Mouse (Mus musculus): ENCODE results near the gene Ccdc154. TPM values are rescaled to one million over a fixed set of nuclear protein-coding genes. Genes with fewer than 3 reads are reported as not detected.

Ccdc154 gene
- total RNA-seq, 1 experiment from 2014 or later, result not detected

DNA sequence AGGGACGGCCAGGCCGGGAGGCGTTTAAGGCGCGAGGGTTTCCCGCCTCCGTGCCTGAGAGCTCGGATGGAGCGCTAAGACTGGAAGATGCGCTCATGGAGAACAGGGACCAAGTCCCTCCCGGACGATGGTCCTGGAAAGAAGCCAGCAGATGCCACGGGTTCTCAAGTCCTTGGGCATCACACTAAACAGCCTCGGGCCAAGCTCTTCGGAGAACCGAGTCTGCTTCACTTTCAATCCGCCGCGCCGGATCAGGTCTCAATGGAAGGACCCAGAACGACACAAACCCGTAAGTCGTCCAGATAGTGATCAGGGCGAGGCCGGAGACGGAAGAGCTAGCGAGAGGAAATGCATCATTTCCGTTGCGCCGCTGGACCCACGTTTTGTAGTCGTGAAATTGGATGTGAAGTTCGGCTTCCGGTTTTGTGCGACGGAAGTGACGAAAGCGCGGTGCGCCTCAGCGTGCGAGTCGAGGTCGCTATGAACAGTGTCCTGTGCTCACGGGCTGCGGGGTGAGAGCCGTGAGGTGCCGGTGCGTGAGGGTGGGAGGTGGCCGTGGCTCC lies 21.9 kb downstream of the Ccdc154 start, which contains the start of gene BC003965:
TSS of gene BC003965 (plus strand) at position 426 of the 563 bp plus-strand sequence.
- DNase-seq, result peak; percentile 98

DNA sequence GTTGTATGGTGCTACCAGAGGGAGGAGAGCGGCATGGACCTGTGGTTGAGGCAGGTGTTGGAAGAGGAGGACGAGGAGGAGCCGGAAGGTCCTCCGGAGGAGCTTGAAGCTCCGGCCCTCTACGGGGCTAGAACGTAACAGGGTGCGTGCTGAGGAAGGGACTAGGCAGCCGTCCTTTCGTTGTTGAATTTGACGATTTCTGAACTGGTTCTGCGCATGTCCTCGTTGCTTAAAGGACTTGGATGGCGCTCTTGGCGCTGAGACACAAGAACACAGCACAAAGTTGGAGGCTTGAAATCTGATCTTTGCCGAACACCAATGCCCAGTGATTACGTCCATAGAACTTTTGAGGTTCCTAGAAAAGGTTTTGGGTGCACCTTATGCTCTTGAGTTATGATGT lies 22.7 kb downstream of the Ccdc154 start:
- no peak for DNase-seq

DNA sequence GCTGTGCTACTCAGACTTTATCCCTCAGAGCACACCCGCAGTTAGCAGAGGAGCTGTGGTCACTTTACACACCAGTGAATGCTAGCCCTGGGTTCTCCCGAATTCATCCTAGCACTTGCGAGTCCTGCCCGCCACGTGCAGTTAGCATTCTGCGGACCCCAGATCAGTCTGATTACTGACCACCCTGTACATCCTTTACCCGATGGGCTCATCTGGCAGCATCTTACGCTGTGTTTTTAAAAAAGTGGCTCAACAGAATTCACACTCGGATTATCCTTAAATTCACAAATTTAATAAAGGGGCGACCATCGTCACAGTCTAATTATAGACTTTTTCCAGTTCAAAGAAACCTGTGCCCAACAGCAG lies 25.5 kb downstream of the Ccdc154 start:
- no peak for DNase-seq

DNA sequence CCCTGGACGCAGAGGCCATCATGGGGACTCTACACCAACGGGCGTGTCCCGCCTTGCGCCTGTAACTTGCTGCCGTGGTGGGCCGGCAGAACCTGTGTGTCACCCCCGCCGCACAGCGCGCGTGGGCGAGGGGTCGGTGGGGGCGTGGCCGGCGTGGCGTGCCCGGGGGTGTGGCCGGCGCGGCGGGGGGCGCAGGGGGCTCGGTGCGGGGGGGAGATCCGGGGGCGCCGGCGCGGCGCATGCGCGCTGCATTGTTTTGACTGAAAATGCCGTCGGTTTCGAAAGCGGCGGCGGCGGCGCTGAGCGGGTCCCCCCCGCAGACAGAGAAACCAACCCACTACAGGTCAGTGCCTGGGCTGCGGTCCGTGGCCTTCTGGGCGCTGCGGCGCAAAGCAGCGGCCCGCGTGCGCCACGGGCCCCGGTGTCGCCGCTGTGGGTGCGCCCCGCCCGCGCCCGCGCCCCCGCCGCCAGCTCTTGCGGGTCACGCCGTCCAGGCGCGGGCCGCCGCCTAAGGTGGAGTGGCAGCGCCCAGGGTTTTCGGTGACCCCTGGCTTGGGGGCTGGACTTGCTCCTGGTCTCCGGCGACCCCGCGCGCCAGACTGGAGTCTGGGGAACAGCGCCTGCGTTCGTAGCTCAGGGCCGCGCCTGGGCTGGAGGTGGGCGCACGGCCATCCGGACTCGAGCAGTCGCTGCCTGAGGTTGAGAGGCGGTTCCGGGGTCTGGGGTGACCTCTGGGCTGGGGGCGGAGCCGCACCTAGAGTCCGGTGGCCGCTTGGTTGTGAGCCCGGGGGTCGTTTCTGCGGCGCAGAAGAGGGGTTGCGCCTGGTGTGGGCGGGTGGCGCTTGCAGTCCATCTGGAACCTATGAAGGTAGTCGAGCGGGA lies 26.1 kb downstream of the Ccdc154 start, which contains the start of gene Unkl:
TSS of gene Unkl (plus strand) at position 248 of the 882 bp plus-strand sequence.
- peak; percentile 91 for DNase-seq

DNA sequence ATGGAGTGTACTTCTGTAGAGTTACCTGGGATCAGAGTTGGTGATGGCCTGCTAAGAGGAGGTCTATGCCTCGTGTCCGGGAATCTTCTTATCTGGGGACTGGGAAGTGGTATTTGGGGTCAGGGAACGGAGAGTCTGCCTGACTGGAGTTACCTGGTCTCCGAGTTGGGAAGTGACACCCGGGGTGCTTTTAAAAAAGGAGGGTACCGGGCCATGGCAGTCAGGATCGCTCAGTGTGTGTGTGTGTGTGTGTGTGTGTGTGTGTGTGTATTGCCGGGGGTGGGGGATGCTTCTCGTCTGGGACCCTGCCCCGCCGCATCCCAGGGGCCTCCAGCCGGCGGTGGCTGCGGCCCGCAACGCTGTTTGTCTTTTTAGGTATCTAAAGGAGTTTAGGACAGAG lies 26.8 kb downstream of the Ccdc154 start:
- peak; percentile 16 for DNase-seq

DNA sequence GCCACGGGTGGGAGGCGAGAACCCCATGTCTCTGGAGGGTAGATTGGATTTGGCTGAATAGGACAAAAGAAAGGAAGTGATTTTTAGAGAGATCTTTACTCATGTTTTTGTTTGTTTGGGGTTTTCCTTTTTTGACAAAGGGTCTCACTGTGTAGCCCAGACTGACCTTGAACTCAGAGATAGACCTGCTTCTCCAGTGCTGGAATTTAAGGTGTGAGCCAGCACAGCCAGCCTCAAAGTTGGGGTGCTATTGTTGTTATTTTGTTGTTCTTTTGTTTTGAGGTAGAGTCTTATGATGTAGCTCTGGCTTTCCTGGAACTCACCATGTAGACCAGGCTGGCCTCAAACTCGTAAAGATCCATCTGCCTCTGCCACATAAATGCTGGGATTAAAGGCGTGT lies 40.1 kb downstream of the Ccdc154 start:
- no peak for DNase-seq

DNA sequence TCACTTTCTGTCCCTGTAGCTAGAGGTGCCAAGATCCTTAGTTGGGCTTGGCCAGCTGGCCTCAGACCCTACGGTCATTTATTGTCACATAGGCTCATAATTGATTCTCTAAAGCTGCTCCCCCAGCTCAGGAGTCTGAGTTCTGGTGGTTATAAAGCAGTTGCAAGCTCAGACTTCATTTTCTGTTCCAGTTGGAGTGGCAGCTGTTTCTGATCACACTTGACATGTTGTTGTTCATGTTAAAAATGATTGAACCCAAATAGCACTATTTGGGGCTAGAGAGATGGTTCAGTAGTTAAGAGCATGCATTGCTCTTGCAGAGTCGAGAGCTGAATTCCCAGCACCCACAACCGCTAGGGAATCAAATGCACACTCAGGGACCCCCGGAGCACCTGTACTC lies 47.7 kb downstream of the Ccdc154 start:
- DNase-seq, result no peak

DNA sequence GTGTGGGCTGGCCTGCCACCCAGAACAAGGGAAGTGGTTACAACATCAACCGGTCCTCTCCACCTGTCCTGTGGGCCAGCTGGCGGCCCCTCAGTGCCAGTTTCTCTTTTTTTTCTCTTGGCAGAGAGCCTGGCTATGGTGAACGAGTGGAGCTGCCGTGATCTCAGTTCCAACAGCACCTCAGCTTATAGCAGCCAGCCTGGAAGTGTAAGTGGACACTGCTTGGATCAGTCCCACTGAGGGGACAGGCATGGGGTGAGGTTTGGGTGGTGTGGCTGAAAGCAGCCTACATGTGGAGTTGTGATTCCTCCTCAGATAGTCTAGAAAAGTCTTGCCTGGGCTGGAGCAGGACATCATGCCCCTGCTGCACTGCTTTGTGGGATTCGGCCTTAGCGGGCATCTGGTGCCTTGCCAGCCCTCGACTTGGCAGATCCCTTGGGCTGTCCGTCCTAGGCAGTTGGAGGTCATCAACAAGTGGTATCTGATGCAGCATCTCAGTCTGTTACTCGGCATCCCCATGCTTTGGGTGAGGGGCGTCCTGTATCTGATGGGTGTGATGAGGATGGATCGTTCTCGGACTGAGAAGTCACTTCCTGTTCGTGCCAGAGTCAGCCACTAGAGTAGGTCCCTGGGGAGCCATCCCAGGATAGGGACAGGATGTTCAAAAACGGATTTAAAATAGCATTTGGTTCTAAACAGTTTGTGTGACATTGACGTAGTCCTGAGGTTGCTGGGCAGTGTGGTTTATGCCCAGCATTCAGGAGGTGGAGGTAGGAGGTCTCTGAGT lies 48.6 kb downstream of the Ccdc154 start:
- peak; percentile 29 for DNase-seq

DNA sequence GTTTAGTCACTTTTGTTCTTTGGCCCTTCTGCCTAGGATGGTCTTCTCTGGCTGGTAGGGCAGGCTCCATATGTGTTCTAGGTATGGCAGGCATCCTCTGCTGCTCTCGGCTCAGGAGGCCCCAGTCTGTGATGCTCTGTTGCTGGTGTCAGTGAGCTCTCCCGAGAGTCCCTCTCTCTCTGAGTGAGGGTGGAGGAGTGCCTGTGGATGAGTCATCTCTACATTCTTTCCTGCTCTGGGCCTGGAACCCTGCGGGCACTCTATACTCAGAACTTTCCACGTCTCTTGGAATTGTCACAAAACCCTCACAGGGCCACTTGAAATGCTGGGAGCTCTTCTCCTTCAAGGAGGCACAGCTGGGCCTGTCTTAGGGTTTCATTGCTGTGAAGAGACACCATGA lies 49.4 kb downstream of the Ccdc154 start:
- DNase-seq, result no peak

DNA sequence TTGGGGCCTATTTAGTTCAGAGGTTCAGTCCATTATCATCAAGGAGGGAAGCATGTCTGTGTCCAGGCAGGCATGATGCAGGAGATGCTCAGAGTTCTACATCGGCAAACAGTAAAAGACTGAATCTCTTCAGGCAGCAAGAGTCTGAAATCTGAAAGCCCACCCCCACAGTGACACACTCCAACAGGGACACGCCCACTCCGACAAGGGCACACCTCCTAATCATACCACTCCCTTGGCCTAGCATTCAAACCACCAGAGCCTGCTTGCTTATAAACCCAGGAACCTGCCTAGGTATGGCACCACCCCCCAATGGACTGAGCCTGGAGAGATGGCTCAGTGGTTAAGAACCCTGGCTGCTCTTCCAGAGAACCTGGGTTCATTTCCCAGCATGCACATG lies 53.2 kb downstream of the Ccdc154 start:
- no peak for DNase-seq

DNA sequence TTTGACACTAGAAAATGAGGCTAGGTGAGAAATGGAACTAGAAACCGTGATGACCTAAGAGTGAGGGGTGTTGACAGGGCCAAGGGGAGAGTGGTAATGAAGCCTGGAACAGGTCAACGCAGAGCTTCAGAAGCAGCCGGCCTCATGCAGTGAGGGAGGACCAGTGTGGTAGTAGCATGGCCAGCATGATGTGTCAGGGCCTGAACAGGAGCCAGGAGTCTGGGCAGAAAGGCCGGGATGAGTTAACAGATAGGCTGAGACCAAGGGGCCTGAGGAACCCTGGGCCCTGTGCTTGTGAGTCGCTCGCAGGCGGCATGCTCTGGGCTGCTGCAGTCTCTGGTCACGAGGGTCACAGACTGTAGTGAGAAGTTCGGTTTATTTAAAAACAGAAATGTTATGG lies 56.7 kb downstream of the Ccdc154 start:
- DNase-seq, result no peak

DNA sequence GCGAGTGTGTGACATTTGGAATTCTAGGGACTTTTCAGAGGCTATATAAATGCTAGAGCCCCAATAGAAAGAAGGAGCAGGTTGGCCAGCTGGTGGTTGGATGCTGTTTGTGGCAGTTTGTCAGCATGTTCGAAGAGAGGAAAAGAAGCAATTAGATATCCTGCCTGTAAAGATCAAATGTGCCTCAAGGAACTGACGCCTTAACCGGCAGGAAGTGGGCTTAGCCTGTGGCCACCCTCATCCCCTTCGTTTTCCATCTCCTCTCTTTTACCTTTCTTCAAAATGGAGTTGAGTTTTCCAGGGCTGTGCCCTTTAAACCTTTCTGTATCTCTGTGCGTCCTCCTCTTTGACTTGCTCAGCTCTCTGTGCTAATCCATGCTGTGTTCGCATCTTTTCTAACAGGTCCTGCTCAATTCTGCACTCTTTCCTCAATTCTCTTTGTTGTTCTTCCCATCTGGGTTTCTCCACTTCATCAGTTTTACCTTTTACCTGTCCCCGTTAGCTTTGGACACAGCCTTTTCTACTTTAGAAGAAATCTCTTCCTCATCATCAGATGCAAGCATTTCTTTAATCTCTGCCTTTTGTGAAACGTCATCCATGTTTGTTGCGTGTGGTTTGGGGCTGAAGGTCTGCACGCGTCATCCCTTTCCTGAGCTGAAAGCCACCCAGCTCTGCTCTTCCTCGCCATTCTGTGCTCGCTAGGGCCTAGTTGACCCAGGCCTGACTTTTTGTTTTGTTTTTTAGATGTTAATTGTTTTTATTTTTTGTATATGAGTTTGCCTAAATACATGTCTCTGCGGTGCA lies 57.4 kb downstream of the Ccdc154 start:
- DNase-seq, result no peak

DNA sequence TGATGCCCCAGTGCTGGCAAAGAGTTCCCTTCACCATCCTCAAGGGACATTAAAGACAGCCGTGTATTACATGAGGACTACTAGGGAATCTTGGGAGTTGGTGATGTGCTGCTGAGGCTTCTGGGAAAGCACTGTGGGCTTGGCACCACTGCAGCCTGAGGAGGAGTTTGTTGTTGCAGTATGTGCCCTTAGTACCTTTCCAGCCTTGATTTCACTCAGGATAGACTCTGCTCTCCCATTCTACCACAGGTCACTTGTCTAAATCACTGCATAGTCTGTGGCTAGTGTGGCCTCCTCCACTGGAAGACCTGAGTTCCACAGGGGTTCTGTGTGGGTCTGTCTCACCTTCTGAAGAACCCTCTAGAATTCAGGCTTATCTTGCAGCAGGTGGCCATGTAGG lies 58.5 kb downstream of the Ccdc154 start:
- DNase-seq, result no peak

Other genes starting within 250 kb of the Ccdc154 start
- 84.3 and 111 TPM in 2 replicates for gene Mapk8ip3, start 225.5 kb upstream of the Ccdc154 start, total RNA-seq (2021)
- gene Jpt2, start 201.8 kb upstream of the Ccdc154 start, total RNA-seq (2021), result 33.9 and 45.2 TPM in 2 replicates
- gene Cramp1l, start 146.7 kb upstream of the Ccdc154 start, total RNA-seq (2021), result 23.3 and 26.7 TPM in 2 replicates
- gene Ift140, start 146.4 kb upstream of the Ccdc154 start, total RNA-seq (2021), result 30.0 and 43.7 TPM in 2 replicates
- 30.1 and 30.2 TPM in 2 replicates for gene Tmem204, start 78.9 kb upstream of the Ccdc154 start, total RNA-seq (2021)
- 19.9 and 27.3 TPM in 2 replicates for gene Telo2, start 46.5 kb upstream of the Ccdc154 start, total RNA-seq (2021)
- not detected in 2 replicates for gene Ptx4, start 41.7 kb upstream of the Ccdc154 start, total RNA-seq (2021)
- gene Clcn7, start 29.1 kb upstream of the Ccdc154 start, total RNA-seq (2021), result 33.3 and 35.2 TPM in 2 replicates
- 0.37 TPM in 1 of 2 replicates, not detected in the other for gene Gm38655, start 13.0 kb downstream of the Ccdc154 start, total RNA-seq (2021)
- gene BC003965, start 22.1 kb downstream of the Ccdc154 start, total RNA-seq (2021), result 20.2 and 21.2 TPM in 2 replicates
- 15.9 and 17.8 TPM in 2 replicates for gene Unkl, start 25.9 kb downstream of the Ccdc154 start, total RNA-seq (2021)
- 34.3 and 35.7 TPM in 2 replicates for gene Gnptg, start 77.7 kb downstream of the Ccdc154 start, total RNA-seq (2021)
- gene Tsr3, start 77.7 kb downstream of the Ccdc154 start, total RNA-seq (2021), result 20.4 and 22.9 TPM in 2 replicates
- 12.1 and 12.6 TPM in 2 replicates for gene Baiap3, start 93.9 kb downstream of the Ccdc154 start, total RNA-seq (2021)
- gene Ube2i, start 112.2 kb downstream of the Ccdc154 start, total RNA-seq (2021), result 232 and 245 TPM in 2 replicates
- 1.2 and 1.3 TPM in 2 replicates for gene Prss34, start 135.9 kb downstream of the Ccdc154 start, total RNA-seq (2021)
- not detected in 2 replicates for gene Prss28, start 146.2 kb downstream of the Ccdc154 start, total RNA-seq (2021)
- gene Prss29, start 156.2 kb downstream of the Ccdc154 start, total RNA-seq (2021), result not detected in 2 replicates
- gene Tpsab1, start 183.1 kb downstream of the Ccdc154 start, total RNA-seq (2021), result 2.1 and 2.9 TPM in 2 replicates
- gene Tpsb2, start 203.8 kb downstream of the Ccdc154 start, total RNA-seq (2021), result 5.3 and 6.6 TPM in 2 replicates
- not detected in 2 replicates for gene Tpsg1, start 206.8 kb downstream of the Ccdc154 start, total RNA-seq (2021)